Mouse (Mus musculus) bone marrow macrophage, adult 2 months (primary cell): Measurements from ENCODE around the gene Clec4b2.
"Not testable (repeated sequence)": the region's sequence is repeated elsewhere in the genome, so short reads cannot be mapped to it uniquely, and the experiment has no call there.

ENCODE experiments used
- CTCF ChIP-seq: IDR thresholded peaks from 2 replicates; pipeline ENCODE4 v1.5.1; 2012; ENCODE audit warnings: low read depth, mild to moderate bottlenecking, low read length, moderate library complexity
- POLR2A ChIP-seq: IDR thresholded peaks from 2 replicates; pipeline ENCODE4 v1.6.1; 2012; ENCODE audit warnings: mild to moderate bottlenecking, low read depth, low read length, borderline replicate concordance

DNA sequence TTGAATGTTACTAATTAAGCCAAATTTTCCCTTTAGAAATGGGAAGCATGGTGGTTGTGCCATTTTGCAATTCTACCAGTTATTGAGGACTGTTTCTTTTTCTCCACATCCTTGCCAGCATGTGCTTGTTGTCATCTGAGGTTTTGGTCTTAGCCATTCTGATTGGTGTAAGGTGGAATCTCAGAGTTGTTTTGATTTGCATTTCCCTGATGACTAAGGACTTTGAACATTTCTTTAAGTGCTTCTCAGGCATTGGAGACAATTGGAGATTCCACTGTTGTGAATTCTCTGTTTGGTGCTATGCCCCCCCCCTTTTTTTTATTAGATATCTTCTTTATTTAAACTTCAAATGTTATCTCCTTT lies 35.4 kb downstream of the Clec4b2 start:
- TF ChIP-seq CTCF, POLR2A: not testable (repeated sequence)
